ENCODE assay signal across 8 mouse cellular contexts in the genomic region with DNA sequence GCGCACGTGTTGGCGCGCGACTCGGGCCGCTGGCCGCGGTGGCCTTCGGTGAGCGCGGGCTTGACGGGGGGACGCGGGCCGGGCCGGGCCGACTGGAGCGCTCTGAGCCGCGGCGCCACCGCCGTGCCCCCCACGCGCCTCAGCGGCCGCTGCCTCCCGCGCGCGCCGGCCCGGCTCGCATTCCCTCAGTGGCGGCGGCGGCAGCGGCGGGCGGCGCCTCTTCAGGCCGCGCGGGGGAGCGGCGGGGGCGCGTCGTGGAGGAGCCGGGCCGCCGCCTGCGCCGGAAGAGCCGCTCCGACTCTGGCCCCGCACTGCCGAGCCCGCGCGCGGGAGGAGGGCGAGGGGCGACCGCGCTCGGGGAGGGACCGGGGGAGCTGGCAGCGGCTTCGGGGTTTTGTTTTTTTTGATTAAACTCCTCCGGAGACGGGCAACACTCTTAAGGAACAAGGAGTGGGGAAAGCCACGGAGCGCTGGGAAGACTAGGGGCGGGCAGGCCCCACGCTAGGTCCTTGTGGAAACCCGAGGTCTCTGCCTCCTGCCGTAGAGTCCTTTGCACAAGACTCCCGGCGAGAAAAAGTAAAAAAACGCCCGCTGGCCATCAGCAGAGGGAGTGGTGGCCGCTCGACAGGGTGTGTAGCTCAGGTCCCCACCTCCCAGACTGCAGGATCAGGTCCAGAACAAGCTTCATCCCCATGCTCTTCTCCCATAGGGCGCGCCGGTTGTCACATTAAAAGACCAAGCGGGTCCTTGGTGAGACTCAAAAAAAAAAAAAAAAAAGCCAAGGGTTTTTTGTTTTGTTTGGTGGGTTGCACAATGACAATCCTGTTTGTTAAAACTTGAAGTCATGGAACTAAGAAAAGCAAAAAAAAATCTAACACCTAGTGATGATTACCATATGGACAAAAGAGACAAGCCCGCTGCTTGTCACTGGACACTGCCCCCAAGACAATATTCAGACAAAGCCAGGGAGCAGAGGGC. TPM values are rescaled to one million over a fixed set of nuclear protein-coding genes. Genes with fewer than 3 reads are reported as not detected.
DNase-seq lines count a peak whose midpoint lies in the region; ATAC-seq and TF ChIP-seq lines count a peak whose summit lies in the region.

A gene (minus strand): TSS at position 147 of the 978 bp plus-strand sequence.

- ATAC-seq in lung, embryonic 15.5 days (ENCODE audit: borderline replicate concordance, extremely low read depth, low FRiP score, low TSS enrichment): peak; percentile 81

- DNase-seq in adipocyte (ENCODE audit: low spot score): peak; percentile 65
- DNase-seq in embryo, embryonic 9.5 days (ENCODE audit: extremely low spot score): peak; percentile 62
- DNase-seq in heart, embryonic 10.5 days (ENCODE audit: low spot score): no peak
- peak; percentile 66 for DNase-seq in kidney, postnatal 14 days
- DNase-seq in ovary, postnatal 14 days (ENCODE audit: low spot score): peak; percentile 26
- no peak for DNase-seq in frontal cortex, postnatal 10 days (ENCODE audit: low spot score in 2 of 2)

- H3K4me2 ChIP-seq in lung, embryonic 15.5 days: peak within 1 kb of the TSS; percentile 93

- H3K4me1 ChIP-seq in ES-Bruce4 (ENCODE audit: control insufficient read depth, insufficient read depth, low read length): peaks cover 2% of the 10 kb centered on the region
- H3K4me1 ChIP-seq in heart, embryonic 10.5 days: peaks cover 36% of the 10 kb centered on the region
- H3K4me1 ChIP-seq in lung, embryonic 15.5 days: peaks cover 22% of the 10 kb centered on the region

- no peaks in the 10 kb centered on the region for H3K9me3 ChIP-seq in ES-Bruce4 (replicated peaks; ENCODE audit: control insufficient read depth, insufficient read depth, low read length, poor library complexity, severe bottlenecking)
- no peaks in the 10 kb centered on the region for H3K9me3 ChIP-seq in heart, embryonic 10.5 days
- no peaks in the 10 kb centered on the region for H3K9me3 ChIP-seq in lung, embryonic 15.5 days

- H3K4me3 ChIP-seq in ES-Bruce4 (ENCODE audit: low read depth, low read length): peak within 1 kb of the TSS; percentile 72
- H3K4me3 ChIP-seq in heart, embryonic 10.5 days: peak within 1 kb of the TSS; percentile 87
- H3K4me3 ChIP-seq in lung, embryonic 15.5 days: peak within 1 kb of the TSS; percentile 75

- no peak for TF ChIP-seq EP300 in ES-Bruce4 (IDR thresholded peaks at IDR 0.05; ENCODE audit: insufficient read depth, low read depth, low read length)

- no peak for TF ChIP-seq CTCF in ES-Bruce4 (IDR thresholded peaks at IDR 0.05; ENCODE audit: low read depth, low read length)

- no peaks in the 10 kb centered on the region for H3K36me3 ChIP-seq in ES-Bruce4 (ENCODE audit: control insufficient read depth, insufficient read depth, low read length, poor library complexity, severe bottlenecking)
- peaks cover 31% of the 10 kb centered on the region for H3K36me3 ChIP-seq in heart, embryonic 10.5 days
- H3K36me3 ChIP-seq in lung, embryonic 15.5 days: peaks cover 5% of the 10 kb centered on the region; the same call in 1 of the 2 replicates

- no peak within 1 kb of the TSS for H3K27ac ChIP-seq in ES-Bruce4 (ENCODE audit: insufficient read depth, low read length)
- H3K27ac ChIP-seq in heart, embryonic 10.5 days: peak within 1 kb of the TSS; percentile 95
- H3K27ac ChIP-seq in lung, embryonic 15.5 days: peak within 1 kb of the TSS; percentile 91

- 4% methylated on average over 89 of the region's 90 CpGs for WGBS in heart, embryonic 10.5 days
- under 1% methylated on average over 86 of the region's 90 CpGs for WGBS in lung, embryonic 15.5 days

- H3K27me3 ChIP-seq in ES-Bruce4 (ENCODE audit: control insufficient read depth, insufficient read depth, low read length, poor library complexity, severe bottlenecking): peaks cover 3% of the 10 kb centered on the region; the same call in 1 of the 2 replicates
- no peaks in the 10 kb centered on the region for H3K27me3 ChIP-seq in heart, embryonic 10.5 days (ENCODE audit: insufficient read depth, poor library complexity, severe bottlenecking)
- no peaks in the 10 kb centered on the region for H3K27me3 ChIP-seq in lung, embryonic 15.5 days

- H3K9ac ChIP-seq in ES-Bruce4 (ENCODE audit: low read depth, poor library complexity, severe bottlenecking): peak within 1 kb of the TSS; percentile 99
- peak within 1 kb of the TSS; percentile 84 for H3K9ac ChIP-seq in lung, embryonic 15.5 days

- TF ChIP-seq POLR2A in ES-Bruce4 (IDR thresholded peaks at IDR 0.05; ENCODE audit: insufficient read depth, low read length): no peak

RNA-seq across cellular contexts. Expression of the gene that starts here (rescaled TPM):
- polyA plus RNA-seq in ES-Bruce4 (2011; ENCODE audit: insufficient read depth, insufficient read length, low read depth, missing spikeins): 13.0 and 13.1 TPM in 2 replicates
- polyA plus RNA-seq in heart, embryonic 10.5 days (2016; fragmentation: Nextera tagmentation; extraction: Ambion mirVana): 4.8 and 6.1 TPM in 2 replicates
- polyA plus RNA-seq in lung, embryonic 15.5 days (2015; fragmentation: Nextera tagmentation; extraction: Ambion mirVana): 6.2 and 6.7 TPM in 2 replicates

Comparison
In these comparisons a context has a peak if more than half of its experiments do, and no peak if none do; other contexts are left out.
1. DNase-seq: peak in adipocyte (single experiment), embryo, embryonic 9.5 days (single experiment), kidney, postnatal 14 days (single experiment) and ovary, postnatal 14 days (single experiment); none in heart, embryonic 10.5 days (single experiment) and frontal cortex, postnatal 10 days (0 of 2).
2. Peak in every context shown above with its lines, with median percentiles within 50 percentile points of each other: H3K4me3 ChIP-seq.